Mouse (Mus musculus): ENCODE results near the gene Fhad1.
"Not testable (repeated sequence)": the region's sequence is repeated elsewhere in the genome, so short reads cannot be mapped to it uniquely, and the experiment has no call there.

Gene Fhad1

GRCm38 (mm10) chr4:142014659-142015608, at the start of gene Fhad1:
TSS of gene Fhad1 (minus strand) at chr4:142015082.
- DNase-seq, result peak; percentile 87

DNA sequence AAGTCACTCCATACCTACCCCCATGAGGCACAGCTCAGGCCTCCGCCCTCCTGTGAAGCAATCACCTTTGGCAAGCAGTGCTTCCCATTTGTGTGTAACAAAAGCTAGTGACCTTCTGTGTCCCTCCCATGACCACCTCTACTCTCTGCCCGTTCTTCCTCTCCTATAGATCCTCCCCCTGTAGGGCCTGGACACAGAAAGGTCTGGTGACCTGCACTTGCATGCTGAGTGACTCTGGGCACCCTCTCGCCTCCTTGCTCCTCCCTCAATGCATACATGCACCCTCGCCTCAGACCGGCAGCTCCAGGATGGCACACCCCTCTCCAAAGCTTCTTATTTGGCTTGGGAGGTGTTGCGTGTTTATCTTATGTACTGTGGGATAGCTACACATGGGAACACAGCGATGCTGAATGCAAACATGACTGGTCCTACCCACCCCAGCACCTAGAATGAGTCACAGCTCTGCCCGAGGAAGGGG, 48.2 kb upstream of the Fhad1 start:
- no peak for DNase-seq

GRCm38 (mm10) chr4:142061485-142062240, 46.8 kb upstream of the Fhad1 start:
- no peak for DNase-seq

DNA sequence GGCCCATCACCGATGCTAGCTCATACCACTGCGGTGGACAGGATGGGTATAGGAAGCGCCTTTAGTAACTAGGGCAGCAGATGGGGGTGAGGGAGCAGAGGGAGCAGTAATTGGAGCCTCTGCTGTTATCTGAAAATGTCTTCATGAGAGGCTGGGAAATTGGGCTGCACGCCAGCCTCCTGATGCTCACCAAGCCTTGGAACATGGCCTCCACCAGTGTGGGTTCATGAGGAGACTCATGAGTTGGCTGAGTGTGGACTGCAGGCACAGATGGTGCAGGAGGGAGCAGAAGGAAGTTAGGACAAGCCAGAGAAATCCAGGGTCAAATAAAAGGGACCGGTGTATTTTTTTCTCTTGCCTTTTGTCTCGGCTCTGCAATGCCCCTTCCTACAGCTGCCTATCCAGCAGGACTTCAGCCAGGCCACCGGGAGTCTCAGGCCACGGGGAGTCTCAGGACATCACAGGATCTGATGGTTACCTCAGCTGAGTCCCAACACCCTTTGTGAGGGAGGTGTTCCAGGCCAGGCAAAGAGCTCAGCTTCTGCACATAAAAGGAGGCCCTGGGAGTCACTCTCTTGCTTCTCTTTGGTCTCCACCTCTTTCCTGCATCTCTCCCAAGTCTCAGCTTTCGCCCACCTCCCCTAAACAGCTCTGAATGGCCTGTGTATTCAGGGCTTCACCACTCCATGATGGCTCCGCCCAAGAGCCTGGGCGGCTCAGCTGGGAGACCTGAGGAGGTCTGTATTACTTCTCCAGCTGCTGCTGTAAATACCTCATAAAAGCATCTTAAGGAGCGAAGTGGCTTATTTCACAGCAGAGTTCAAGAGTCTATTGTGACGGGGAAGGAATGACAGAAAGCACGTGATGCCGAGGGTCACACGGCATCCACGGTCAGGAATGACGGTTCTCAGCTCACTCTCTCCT, 45.8 kb upstream of the Fhad1 start:
- DNase-seq, result peak; percentile 35

- no peak for DNase-seq
Observed at GRCm38 (mm10) chr4:142059841-142060193, 44.9 kb upstream of the Fhad1 start.

GRCm38 (mm10) chr4:142059113-142059840, 44.4 kb upstream of the Fhad1 start:
- DNase-seq, result no peak

DNA sequence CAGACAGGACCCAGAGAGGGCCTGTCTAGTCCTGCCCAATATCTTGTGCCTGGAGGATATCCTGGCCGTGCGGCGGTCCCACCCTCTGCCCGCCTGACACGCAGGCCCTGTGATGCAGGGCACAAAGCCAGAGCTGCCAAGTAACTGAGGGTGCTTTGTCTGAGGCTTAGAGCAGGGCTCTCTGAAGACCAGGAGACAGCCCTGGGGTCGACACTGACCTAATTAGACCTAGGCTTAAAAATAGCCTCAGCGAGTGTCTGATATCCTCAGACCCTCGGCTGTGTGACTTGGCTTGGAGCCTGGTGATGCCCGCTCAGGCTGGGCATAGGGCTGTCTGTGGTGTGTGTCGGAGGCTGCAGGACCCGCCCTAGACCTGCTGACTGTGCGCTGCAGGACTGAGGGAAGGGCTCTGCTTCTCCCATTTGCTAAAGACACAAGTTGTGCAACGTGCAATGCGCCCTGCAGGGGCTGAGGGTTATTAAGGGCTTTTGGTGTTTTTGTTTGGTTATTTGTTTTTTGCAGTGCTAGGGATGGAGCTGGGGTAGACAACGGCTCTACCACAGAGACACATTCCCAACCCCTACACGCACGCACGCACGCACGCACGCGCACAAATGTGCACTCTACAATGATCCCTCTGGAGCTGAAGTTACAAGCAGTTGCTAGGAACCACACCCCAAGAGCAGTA, 42.8 kb upstream of the Fhad1 start:
- DNase-seq, result peak; percentile 81

DNA sequence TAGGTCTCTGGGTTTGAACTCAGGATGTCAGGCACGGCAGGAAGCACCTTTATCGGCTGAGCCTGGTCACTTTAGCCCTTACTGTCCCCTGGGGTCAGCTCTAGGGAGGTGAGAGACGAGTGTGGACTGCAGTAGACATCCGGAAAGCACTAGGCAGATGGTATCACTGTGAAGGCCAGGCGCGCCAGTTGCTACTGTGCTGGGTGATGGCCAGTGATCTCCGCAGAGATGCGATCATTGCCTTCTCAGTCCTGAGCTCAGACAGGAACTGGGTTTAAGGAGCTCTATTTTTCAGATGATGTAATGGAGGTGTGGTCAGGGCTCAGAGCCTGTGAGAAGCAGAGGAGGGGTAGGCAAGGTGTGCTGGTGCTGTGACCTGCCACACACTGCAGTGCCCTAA, 40.7 kb upstream of the Fhad1 start:
- DNase-seq, result no peak

DNA sequence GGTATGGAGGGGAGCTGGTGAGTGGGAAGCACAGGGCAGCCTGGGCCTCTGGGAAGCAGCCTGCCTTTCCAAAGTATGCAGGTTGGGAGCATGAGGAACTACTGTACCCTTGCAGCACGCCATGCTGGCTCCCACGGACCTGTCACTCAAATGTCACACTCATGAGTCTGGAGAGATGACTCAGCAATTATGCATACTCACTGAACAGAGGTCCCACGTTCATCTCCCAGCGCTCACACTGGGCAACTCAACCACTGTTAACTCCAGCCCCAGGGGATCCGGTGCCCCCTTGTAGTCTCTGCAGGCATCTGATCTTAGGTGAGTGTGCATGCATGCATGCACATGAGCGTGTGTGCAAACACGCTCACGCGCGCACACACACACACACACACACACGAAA, 39.7 kb upstream of the Fhad1 start:
- peak; percentile 29 for DNase-seq

DNA sequence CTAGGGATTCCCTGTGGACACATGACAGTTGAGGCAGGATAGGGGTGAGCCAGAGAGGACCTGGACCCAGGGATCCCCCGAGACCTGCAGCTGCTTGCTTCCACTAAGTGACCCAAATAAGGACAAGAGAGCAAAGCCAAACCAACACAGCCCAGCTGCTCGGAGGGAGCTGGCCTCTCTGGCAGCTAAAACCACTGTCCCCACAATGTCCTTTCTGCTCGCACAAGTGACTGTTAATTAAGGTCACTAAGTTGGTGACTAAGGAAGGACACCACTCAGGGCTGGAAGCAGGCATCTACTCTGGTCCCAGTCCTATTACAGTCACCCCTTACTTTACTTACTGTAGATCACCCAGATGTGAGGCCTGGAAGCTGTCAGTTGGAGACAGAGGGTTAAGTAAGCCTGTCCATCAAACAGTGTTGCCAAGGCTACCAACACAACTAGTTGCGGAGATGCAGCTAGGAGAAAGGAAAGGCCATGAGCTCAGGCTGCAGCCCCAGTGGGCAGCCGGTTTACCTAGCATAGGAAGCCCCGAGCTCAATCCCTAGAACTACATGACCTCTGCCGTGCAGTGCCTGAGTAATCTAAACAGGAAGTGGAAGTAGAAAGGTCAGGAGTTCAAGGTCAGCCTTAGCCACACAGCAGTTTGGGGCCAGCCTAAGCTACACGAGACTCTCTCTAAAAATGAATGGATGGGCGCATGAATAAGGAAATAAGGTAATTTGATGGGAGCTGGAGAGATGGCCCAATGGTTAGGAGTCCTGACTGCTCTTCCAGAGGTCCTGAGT, 39.0 kb upstream of the Fhad1 start:
- peak; percentile 39 for DNase-seq

GRCm38 (mm10) chr4:142053261-142053660, 38.4 kb upstream of the Fhad1 start:
- no peak for DNase-seq

DNA sequence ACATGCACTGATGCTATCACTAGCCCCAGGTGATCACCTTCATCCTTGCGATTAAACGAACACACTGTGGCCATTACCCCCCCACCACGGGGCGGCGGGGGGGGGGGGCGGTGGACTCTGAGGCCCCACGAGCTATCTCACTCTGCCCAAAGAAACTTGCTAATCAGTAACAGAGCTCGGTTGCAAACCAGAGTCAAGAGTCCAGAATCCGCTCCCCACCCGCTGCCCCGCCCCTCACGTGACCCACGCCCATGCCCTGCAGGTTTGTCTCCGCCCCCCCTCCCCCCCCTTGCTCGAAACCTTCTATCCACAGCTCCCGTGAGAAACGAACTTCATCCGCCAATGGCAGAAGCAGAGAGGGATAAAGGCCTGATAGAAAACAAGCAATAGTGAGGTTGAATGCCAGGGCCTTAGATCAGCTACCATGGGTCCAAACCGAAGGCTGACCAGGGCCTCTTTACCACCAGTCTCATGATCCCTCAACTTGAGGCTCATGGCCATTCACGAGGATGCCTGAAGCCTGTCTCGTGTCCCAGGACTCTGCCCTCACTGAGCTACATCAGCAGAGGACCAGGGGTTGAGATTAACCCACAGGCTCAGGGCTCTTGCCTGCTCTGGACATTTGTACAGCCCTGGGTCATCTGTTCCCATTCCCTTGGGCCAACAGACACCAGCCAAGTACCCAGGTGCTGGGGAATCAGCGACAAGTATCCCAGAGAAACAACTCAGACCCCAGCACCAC, 37.7 kb upstream of the Fhad1 start:
- DNase-seq, result no peak

DNA sequence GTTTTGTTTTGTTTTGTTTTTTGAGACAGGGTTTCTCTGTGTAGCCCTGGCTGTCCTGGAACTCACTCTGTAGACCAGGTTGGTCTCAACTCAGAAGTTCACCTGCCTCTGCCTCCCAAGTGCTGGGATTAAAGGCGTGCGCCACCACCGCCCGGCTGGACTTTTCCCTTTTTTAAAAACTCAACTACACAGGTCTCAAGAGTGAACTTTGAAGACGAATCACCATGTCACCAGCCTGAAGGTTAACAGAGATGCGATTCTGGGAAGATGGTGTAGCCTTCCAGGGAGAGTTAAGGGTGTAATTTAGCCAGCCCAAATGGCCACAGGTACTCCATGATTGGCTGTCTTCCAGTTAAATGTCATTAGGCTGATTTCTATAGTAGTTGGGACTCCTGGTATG, 37.0 kb upstream of the Fhad1 start:
- not testable (repeated sequence) for DNase-seq

DNA sequence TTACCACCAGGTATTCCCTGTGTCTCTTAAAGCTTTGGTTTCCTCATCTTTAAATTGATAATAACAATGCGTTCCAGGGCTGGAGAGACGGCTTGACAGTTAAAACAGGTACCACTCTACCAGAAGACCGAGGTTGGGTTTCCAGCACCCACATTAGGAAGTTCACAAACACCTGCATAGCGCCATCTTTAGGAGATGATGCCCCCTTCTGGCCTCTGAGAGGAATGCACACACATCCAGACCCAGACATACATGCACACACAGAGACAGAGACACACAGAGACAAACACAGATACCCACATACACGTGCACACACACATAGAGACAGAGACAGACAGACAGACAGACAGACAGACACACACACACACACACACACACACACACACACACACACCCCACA, 35.1 kb upstream of the Fhad1 start:
- DNase-seq, result no peak

- DNase-seq, result no peak
Observed at GRCm38 (mm10) chr4:142048391-142048790, 33.5 kb upstream of the Fhad1 start.

- no peak for DNase-seq
Observed at GRCm38 (mm10) chr4:142047005-142047404, 32.1 kb upstream of the Fhad1 start.

DNA sequence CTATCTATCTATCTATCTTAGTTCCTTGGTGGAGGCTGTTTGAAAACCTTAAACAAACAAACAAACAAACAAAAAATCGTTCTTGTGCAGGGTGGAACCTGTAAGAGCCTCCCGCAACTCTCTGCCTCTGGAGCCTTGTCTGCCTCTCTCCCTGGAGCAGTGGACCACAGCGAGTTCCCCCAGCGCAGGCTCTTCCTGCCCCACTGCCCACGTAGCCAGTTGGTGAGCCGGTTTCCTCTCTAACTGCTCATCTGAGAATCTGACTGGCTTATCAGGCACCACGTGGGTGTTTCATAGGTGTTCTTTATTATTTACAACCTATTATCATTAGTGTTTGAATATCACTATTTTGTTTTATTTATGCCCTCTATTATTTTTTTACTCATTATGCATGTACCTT, 31.6 kb upstream of the Fhad1 start:
- DNase-seq, result no peak

DNA sequence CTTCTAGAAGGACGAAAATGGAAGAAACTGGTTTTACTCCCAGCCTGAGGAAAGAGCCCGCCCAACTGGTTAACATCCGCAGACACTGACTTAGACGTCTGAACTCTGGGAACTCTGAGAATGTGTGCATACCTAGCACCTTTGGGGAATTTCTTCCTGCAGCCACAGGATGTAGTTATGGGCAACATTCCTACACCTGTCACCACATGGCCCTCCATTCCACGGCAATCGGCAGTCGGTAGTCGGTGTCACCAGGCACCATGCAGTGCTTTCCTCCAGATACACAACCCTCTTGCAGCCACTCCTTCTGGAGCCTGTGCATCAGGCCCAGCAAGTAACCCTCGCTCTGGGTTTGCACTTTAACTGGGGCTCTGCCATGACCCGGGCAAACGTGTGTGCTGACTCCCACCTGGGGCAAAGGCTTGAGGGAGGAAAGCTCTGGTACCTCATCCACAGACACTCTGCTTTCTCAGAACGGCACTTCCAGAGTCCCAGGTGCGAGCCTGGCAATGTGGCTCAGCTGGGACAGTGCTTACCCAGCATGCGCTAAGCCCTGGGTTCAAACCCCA, 30.8 kb upstream of the Fhad1 start:
- no peak for DNase-seq

DNA sequence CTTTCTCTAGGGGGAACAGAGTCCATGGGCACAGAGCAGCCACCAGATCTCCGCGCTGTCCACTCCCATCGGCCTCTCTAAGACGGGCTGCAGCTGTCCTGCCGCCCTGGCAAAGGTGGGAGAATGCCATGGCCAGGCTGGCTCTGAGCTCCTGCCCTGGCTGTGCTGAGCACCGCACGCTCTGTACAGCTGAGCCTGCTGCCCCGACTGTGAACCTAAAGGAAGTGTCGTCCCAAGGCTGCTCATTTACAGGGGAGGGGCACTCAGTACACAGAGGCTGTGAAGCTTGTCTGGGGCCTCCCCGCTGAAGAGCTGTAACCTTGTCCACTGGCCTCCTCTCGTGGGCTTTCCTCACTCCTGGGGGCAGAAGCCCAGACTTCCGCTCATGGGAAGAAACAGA, 29.6 kb upstream of the Fhad1 start:
- no peak for DNase-seq

All from retina, postnatal 1 day (tissue).